Mouse (Mus musculus) E14TG2a.4 (cell line): ENCODE results near the gene Tshz2.

ENCODE experiments used
- CTCF ChIP-seq: conservative IDR thresholded peaks from 2 replicates; pipeline ENCODE4 v1.5.1; 2014; ENCODE audit warnings: low read length
- NANOG ChIP-seq: IDR thresholded peaks from 2 replicates; pipeline ENCODE4 v1.6.1; 2014; ENCODE audit warnings: borderline replicate concordance, low read length, mixed read lengths

DNA sequence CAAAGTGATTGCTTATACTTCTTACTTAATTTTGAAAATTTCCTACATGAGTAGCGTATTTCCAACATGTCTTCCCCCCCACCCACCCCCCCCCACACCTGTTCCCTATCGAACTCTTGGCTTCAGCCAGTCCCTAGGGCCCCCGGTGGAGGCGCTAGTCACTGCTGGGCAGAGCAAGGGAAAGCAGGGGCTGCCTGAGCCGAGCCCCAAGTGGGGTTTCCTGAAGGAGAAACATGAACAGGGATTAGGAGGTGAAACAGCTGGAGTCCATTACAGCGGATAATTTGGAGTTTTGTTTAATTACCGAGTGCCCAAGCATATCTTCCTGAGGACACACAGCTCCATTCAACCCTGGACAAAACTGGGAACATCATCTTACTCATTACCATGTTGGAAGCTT lies 21.3 kb upstream of the Tshz2 start:
- TF ChIP-seq CTCF (no peak), NANOG (no peak)
